Mouse (Mus musculus) monocyte, adult 5-6 weeks (primary cell): ENCODE results near the gene Tuba1a. TPM values are rescaled to one million over a fixed set of nuclear protein-coding genes. Genes with fewer than 3 reads are reported as not detected.
"Not testable (repeated sequence)": the region's sequence is repeated elsewhere in the genome, so short reads cannot be mapped to it uniquely, and the experiment has no call there.

ENCODE experiments used
- ATAC-seq: fragments of 153-309, 156-312 bp; replicated peaks from 2 replicates; pipeline ENCODE4 v1.8.0; 2017; ENCODE audit warnings: mild to moderate bottlenecking; ENCODE audit not compliant: low TSS enrichment, insufficient number of reproducible peaks, severe bottlenecking, poor library complexity, low FRiP score
- total RNA-seq: library from RNA; stranded (forward); fragments of 200-1000, 200-491, 200-594 nt; gene quantifications from 3 replicates; pipeline ENCODE4 v1.2.3, GENCODE M21; 2017

The Tuba1a gene
- total RNA-seq, 1 experiment from 2014 or later: 79.8 TPM

- peak; percentile 74 for ATAC-seq
Measured at GRCm38 (mm10) chr15:98933833-98934216, 19.7 kb downstream of the Tuba1a start.

- not testable (repeated sequence) for ATAC-seq
Measured at GRCm38 (mm10) chr15:98933004-98933671, 20.4 kb downstream of the Tuba1a start.

GRCm38 (mm10) chr15:98930998-98931397 lies 22.5 kb downstream of the Tuba1a start:
- ATAC-seq: no peak

- ATAC-seq: no peak
Measured at GRCm38 (mm10) chr15:98930017-98930734, 23.3 kb downstream of the Tuba1a start.

- ATAC-seq: peak; percentile 66
Measured at GRCm38 (mm10) chr15:98928598-98929240, 24.8 kb downstream of the Tuba1a start.

- ATAC-seq: no peak
Measured at GRCm38 (mm10) chr15:98927566-98927965, 25.9 kb downstream of the Tuba1a start.

GRCm38 (mm10) chr15:98924682-98925081 lies 28.8 kb downstream of the Tuba1a start:
- no peak for ATAC-seq

GRCm38 (mm10) chr15:98923031-98923537 lies 30.4 kb downstream of the Tuba1a start:
- ATAC-seq: no peak

GRCm38 (mm10) chr15:98922581-98922980 lies 30.9 kb downstream of the Tuba1a start:
- no peak for ATAC-seq

- no peak for ATAC-seq
Measured at GRCm38 (mm10) chr15:98921510-98921909, 32.0 kb downstream of the Tuba1a start.

GRCm38 (mm10) chr15:98918499-98918895 lies 35.0 kb downstream of the Tuba1a start:
- not testable (repeated sequence) for ATAC-seq

GRCm38 (mm10) chr15:98917538-98918498 lies 35.7 kb downstream of the Tuba1a start, which contains the start of gene Lmbr1l:
TSS of gene Lmbr1l (minus strand) at chr15:98918231.
- peak; percentile 99 for ATAC-seq

GRCm38 (mm10) chr15:98917091-98917490 lies 36.4 kb downstream of the Tuba1a start:
- no peak for ATAC-seq

- no peak for ATAC-seq
Measured at GRCm38 (mm10) chr15:98916016-98916415, 37.5 kb downstream of the Tuba1a start.

GRCm38 (mm10) chr15:98914903-98915302 lies 38.6 kb downstream of the Tuba1a start:
- ATAC-seq: no peak

- ATAC-seq: 0 out of 2 replicates have a peak, but pooled peaks have one; percentile 30
Measured at GRCm38 (mm10) chr15:98904692-98905091, 48.8 kb downstream of the Tuba1a start.

GRCm38 (mm10) chr15:98902600-98902999 lies 50.9 kb downstream of the Tuba1a start:
- ATAC-seq: no peak

GRCm38 (mm10) chr15:98901530-98901929 lies 52.0 kb downstream of the Tuba1a start:
- ATAC-seq: no peak
